Mouse (Mus musculus): Measurements from ENCODE around the gene Aco2.

Aco2 gene

DNA sequence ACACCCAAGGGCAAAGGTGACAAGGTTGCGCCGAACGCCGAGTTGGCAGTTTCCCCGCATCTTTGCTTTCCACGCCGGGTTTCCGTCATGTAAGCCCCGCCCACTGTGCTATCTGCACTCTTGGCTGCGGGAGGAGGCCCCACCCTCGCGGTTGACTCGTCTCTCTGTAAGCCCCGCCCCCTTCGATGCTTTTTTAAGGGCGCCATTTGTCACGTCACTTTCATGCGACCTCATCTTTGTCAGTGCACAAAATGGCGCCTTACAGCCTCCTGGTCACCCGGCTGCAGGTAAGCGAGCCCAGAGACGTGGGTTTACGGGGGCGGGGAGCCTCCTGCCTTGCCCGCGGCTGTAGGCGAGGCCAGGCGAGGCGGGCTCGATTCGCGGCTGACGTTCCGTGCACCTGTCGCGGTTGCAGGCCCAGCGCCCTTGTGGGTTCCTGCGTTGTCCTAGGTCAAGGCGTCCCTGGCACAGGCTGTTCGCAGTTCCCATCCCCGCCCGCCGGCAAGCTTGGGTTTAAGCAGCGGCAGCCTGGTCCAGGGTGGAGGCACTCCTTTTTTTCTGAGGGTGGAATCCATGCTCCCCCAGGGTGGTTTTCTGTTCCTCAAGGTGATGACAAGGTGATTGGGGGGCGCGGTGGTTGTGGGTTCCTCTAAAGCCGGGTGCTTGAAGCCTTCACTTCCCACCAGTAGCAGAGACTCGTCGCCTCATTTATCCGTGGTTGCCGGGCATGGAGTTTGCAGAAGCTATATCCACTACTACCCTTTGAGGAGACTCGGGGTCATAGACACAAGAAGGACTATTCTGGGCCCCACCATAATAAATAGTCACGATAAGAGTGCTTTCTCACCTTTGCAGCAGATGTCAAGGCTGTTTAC, at the start of gene Aco2:
Gene Aco2 (plus strand): TSS at position 48 of the 875 bp plus-strand sequence.
- DNase-seq: peak; percentile 97 to 99

DNA sequence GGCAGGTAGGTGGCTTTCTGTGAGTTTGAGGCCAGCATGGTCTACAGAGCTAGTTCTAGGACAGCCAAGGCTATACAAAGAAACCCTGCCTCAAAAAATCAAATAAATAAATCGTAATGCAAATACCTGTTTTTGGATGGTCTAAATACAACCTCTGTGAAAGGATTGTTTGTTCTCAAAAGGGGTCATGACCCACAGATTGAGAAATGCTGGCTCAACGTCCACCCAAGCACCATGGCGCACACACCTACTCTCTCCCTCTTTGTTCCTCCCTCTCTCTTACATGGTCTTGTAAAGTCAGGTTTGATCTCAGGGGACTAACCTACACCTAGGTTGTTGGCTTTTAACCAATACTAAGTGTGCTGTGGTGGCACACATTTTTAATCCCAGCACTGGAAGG, 49.5 kb upstream of the Aco2 start:
- no peak for DNase-seq

DNA sequence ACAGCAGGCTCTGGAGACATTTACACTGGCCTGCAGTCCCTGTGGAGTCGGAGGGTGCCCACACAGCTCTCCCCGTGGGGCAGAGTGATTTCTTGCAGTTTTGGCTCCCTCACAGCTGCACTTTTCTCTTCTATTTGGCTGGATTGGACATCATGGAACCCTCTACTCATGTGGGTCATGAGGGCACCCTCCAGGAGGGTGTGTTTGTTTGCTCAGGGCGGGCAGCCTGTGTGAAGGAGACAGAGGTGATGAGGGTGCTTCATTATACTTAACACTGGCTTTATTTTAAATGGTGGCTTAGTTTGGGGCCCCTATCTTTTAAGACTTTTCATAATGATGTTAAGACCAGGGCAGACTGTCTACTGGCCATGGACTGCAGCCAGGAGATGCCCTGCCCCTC, 47.3 kb upstream of the Aco2 start:
- DNase-seq: no peak

DNA sequence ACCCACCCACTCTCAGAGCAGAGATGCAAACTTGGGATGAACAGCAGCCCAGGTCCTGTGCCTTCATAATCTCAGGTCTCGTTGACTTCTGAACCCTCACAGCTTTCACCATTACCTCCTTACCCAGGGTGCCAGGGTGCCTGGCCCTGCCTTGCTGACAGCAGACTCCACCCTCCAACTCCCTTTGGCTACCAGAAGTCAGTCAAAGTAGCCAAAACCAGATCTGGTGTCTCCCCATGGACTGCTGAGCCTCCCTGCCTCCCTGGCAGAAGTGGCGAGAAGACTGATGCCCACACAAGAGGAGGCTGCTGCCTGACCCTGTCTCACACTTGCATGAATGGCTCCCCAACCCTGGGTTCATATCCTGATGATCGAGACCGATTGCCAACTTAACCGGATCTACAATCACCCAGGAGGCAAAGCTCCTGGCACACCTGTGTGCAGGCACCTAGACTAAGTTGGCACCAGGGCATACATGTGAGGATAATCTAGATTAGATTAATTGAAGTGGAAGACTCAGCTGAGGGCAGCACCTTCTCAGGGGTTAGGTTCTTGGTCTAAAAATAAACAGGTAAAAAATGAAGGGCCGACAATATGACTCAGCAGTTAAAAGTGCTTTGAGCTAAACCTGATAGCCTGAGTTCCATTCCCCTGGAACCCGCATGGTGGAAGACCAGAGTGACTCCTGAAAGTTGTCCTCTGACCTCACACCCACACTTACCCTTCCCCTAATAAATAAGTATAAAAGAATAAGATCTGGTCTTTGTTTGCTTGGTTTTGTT, 43.5 kb upstream of the Aco2 start:
- no peak for DNase-seq

DNA sequence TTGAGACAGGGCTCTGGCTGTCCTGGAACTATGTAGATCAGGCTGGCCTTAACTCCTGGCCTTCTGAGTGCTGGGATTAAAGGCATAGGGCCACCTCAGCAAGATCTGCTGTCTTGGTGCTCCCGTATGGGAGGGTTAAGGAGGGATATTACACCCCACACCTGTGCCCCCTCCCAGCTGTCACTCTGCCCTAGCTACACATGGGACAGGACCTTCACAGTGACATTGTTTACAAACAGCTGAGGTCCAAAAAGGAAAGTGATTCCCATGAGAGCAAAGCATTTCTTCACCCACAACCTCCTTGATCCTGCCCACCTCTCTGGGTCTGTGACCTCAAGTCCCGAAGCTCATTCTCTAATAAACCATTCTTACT, 42.9 kb upstream of the Aco2 start:
- DNase-seq: no peak

DNA sequence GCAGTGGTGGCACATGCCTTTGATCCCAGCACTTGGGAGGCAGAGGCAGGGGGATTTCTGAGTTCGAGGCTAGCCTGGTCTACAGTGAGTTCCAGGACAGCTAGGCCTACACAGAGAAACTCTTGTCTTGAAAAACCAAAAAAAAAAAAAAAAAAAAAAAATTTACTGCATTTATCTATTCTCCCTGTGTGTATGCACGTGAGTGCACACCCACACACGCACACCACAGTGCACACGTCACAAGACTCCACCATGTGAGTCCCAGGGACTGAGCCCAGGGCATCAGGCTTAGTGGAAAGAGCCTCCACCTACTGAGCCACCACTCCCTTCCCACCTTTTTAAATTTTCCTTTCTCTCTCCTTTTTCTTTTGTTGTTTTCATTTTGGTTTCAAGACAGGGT, 41.6 kb upstream of the Aco2 start:
- no peak for DNase-seq

DNA sequence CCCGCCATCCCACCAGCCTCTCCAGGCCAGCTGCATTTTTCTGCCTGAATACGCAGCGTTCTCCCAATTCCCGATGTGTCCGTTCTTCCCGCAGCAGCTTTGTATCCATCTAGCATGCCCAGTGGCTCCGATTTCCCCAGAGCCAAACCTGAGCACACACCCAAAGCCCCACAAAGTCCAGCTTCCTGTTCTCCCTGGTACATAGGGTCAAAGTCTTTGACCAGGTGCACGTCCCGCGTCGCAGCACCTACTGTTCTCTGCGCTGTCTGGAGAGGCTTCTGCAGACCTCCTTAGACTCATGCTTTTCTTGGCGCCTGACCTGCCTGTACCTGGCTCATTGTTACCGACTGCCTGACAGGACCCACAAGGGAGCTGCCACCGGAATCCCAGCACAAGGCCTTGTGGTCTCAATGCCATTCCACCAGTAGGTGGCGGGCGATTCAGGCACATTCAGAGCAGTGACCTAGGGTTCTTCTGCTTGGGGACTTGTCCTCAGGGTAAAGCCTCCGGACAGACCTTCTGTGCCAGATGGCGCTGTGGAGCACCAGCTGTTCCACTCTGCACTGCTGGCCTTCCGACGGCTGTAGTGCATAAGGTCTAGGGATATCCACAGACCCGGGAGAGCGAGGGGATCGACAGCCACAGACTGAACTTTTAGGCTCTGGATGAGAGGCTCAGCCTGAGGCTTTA, 40.8 kb upstream of the Aco2 start:
- DNase-seq: peak; percentile 83 to 87

DNA sequence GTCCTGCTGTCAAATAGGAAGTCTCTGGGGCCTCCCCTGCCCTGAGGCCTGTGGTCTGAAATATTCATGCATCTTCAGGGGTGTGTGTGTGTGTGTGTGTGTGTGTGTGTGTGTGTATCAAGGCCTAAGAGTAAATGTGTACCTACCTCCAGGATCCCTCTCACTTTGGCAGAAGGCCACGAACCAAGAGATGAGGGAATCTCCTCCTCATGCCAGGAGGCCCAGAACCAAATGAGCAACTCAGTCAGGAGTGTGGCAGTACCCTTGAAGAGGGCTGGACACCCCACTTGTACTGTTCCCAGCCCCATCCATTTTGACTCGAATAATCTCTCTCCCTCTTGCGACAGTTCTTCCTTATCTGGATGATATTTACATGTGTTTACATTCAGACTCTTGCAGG, 39.9 kb upstream of the Aco2 start:
- DNase-seq: no peak

DNA sequence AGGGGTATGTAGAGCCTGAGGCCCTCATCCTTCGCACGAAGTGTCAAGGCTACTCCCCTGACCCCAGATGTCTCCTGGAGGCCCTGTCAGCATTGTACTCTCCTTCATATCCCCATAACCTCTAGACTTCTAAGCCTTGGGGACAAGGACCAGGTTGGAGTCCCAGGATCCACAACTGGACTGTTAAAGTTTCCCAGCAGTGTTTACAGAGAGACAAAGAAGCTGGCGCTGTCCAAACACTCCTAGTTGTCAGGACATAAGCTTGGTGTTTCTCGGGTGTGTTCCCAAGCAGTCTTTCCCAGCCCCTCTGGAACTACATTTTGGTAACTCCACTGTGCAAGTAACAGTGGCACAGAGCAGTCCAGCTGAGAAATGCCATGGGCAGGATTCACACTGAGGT, 38.6 kb upstream of the Aco2 start:
- no peak for DNase-seq

DNA sequence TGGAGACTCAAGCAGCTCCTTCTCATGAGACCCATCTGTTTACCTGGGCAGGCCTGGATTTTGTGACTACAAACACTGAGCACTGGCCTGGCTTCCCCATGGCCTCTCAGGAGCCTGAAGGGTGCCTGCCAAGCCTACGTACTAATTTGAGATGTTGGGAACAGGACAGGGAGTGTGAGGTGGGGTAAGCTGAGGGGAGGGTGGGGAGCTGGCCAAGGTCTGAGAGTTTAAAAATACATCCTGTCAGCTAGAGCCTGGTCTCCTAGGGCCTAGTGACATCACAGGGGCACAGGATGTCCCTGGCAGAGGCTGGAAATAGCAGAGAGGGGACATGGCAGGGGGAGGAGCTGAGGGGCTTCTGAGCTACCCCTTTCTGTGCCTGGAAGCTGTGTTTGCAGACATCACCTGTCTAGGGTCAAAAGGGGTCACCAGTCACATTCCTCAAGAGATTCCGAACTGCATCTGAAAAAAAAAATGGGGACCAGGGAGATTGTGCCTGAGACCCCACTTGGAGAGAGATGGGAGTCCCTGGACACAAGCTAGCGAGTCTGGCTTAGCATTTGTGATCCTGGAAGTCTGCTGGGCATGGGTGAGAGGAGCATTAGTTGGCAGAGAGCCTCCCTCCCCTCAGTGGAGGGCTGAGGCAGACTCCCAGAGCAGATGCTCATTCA, 37.8 kb upstream of the Aco2 start:
- no peak for DNase-seq

DNA sequence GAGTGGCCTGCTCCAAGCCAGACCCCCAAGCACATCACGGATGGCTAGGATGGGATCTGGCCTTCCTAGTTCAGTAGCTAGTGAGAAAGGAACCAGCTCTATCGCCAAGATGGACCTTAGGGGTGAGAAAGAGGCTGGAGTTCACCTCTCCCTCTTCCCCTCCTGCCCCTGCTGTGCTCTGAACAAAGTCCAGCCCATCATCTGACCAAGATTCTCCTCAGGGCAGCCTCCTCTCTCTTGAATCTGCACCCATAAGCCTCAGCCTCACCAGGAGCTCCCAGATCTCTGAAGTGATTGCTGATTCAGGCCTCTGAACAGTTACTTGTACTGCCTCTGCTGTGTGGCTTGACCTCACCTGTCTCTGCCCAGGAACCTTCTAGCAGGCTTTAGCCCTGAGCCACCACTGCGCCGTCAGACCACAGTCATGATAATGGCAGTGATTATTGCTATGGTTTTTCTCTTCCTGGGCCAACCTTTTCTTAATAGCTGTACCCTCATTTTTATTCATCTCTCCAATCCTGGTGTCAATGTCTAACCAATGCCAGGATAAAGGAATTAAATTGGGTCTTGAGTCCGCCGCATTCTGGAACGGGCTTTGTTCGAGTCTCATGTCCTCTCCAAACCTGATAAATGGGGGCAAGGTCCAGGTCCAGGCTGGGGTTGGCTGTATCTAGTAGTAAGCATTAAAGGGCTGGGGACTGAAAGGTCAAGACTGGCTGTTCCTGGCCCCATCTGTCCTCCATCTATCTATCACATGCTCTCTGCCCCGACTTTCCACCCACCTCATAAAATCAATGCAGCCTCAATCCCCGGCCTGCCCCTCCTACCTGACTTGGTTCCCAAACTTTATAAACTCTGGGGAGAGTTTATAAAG, 36.9 kb upstream of the Aco2 start:
- no peak for DNase-seq

DNA sequence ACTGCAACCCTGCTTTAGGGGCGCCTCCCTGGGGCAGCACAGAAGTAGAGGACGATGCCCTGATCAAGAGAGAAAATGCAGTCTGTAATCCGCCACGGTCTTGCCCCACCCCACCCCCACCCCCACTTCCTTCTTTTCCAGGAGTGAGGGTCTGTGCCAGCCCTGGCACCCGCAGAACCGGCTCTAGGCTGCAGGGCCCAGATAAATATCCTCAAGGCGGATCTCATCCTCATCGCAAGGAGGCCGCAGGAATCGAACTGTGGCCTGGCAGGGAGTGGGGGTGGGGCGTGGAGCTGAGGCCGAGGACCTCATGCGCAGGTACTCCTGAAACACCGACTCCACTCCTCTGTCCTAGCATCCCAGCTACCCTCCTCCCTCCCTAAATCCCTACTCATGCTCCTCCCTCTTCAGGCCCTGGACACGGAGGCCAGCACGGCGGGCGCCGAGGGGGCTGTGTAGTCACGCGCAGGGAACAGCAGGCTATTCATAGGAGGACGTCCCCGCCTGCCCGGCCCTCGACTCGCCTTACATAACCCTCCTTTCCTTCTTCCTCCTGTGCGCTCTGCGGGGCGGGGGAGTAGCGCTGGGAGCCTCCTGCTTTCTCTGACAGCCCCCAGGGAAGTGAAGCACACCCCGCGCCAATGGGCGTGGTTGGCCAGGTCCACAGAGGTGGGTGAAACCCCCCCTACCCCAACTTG, 35.8 kb upstream of the Aco2 start:
- peak in 1 of 2 experiments; percentile 39 for DNase-seq

DNA sequence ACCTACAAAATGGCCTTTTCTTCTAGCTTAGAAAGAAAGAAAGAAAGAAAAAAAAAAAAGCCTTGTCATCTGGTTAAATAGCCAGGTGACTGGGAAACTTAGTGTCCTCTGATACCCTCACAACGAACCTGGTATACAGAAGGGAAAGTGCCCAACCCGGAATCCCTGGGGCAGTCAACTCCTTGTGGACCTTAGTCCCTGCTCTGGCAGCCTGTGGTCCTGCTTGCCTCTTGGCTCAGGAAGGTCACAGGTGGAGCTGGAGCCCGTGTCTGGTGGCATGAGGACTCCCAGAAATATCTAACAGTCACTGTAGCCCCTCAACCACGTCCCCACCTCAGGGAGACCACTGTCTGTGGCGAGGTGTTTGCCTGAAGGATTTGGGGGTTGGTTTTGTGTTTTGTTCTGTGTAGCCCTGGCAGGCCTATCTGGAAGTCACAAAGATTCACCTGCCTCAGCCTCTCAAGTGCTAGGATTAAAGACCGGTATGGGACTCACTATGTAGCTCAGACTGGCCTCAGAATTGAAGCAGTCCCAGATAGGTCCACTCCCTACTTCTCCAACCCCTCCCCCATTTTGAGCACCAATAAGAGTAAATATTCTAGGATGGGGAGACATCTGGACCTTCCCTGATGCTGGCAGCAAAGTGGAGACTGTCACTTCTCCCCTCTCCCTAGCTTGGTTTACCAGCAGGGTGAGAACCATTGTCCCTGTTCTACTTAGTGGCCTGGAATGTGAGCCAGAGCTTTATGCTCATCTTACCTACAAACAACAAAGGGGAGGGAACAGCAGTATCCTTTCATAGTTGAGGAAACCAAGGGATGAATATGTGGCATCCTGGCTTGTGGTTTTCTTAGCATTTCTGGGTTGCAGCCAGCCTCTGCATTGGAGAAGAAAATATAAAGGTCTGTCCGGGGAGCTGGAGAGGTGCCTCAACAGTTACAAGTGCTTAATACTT, 34.9 kb upstream of the Aco2 start:
- no peak for DNase-seq

DNA sequence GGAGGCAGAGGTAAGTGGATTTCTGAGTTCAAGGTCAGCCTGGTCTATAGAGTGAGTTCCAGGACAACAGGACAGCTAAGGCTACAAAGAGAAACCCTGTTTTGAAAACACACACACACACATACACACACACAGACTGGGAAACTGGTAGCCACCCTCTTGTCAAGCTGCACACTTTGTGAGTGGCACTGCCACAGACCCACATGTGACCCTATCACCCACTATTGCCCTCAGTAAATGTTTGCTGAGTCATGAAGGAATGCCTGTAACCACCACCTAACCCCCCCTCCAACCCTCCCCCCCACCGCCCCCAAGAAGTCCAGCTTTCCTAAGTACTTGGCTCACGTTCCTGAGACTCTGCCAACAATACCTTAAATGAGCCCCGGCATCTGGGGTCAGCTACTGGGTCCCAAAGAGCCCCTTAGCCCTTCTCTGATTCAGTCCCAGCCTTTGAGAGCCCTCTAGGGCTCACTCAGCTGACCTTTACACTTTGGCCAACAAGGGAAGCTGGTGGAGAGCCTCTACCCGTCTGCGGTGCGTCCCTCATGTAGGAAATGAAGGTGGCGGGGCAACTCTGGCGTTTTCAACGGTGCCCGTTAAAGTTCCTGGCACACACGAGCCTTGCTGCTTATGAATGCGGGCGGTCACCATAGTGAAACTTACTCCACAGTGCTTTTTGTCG, 33.4 kb upstream of the Aco2 start:
- no peak for DNase-seq

DNA sequence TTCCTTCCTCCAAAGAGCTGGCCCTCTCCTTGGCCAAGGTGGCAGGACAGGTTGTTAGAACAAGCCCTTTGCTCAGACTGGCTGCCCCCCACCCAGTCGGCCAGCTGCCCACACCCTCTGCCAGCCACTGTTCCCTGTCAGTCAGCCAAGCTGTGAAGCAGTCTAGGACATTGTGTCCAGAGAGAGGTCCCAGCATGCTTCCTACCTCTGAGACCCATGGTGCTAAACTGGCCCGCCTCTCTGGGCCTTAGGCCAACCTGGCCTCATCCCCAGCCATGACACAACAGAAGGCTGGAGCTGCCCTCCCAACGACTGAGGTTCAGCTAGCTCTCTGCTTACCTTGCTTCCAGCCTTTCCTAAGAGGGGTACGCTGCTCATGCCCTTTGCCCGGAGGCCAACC, 32.5 kb upstream of the Aco2 start:
- peak in 1 of 2 experiments; percentile 24 for DNase-seq

DNA sequence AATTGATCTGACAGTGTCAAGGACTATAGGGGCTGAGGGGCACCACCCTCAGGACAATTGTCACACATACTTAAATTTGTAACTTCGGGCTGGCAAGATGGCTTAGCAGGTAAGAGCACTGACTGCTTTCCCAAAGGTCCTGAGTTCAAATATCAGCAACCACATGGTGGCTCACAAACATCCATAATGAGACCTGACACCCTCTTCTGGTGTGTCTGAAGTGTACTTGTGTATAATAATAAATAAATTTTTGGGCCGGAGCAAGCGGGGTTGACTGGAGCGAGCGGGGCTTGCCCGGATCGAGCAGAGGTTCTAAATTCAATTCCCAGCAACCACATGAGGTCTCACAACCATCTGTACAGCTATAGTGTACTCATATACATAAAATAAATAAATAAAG, 31.8 kb upstream of the Aco2 start:
- no peak for DNase-seq

DNA sequence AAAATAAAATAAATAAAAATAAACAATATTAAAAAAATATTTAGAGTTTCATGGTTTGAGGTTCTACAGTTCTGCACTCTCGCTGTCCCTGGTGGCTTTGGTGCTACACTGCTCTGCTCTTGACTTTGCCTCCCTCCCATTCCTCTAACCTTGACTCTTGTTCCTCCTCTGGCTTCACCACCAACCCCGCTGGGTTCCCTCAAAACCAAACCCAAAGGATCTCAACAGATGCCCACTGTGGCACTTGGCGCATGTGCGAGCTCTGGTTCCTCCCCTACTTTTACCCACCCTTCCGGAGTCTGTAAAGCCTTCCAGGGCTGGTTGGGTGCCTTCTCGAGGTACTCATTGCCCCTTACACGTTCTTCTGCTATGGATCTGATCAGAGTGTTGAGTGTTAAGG, 29.8 kb upstream of the Aco2 start:
- DNase-seq: no peak

DNA sequence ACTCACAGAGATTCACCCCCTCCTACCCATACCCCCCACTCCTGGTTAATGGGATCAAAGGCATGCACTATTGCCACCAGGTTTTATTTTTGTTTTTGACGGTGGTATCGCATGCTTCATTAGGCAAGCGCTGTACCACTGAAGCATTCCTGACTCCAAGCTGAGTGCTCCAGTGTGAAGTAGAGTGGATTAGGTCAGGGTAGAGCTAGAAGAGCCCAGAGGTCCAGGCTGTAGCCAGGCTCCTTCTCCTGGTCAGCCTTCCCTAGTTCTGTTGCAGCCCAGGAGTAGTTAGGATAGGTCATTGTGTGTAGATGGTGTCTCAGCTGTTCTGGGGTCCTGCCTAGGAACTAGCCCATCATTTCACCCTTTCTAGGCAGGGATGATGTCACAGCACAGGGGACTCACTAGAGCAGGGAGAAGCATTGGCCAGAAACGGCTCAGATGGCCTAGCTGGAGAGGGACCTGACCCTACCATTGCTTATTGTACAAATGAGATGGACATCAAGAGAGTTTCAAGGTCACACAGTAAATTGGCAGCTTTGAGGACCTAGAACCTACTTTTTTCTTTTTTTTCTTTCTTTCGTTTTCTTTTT, 27.0 kb upstream of the Aco2 start:
- DNase-seq: no peak

DNA sequence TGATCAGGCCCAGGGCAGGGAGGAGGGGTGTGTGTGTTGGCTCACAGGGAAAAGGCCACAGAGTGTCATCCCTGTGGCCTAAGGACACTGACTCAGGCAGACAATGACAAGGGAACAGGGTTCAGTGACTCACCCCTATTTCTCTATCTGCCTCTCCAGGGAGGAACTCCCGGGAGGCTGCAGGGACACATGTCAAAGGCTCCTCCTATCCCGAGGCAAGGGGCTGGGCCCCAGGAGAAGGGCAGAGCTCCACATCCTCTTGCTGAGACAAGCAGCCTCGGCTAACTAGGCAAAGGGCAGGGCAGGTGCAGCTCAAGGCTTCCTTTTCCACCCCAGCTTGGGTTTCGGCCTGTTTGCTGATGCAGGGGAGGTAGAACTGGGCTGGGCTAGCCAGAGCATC, 26.4 kb upstream of the Aco2 start:
- no peak for DNase-seq

Data from thymus, adult 18-20 months (tissue).